Mouse (Mus musculus): ENCODE measurements around the gene Siglec1. TPM values are rescaled to one million over a fixed set of nuclear protein-coding genes. Genes with fewer than 3 reads are reported as not detected.

Gene Siglec1
- total and polyA plus RNA-seq, 3 experiments: 4.1 to 19.8 (median 6.6) TPM

Small RNA genes lying within 50 kb of the gene (microRNA-seq; reads per million reads assigned to microRNA genes)
- 0 reads per million in 2 experiments for gene Mir6973b

Other genes starting within 250 kb of the Siglec1 start
- gene 4930402H24Rik, start 180.4 kb downstream of the Siglec1 start, total RNA-seq (2021): 10 to 100 TPM; 36.9 to 43.5 TPM
- gene 4930402H24Rik, start 180.4 kb downstream of the Siglec1 start, polyA plus RNA-seq (2012; rRNA removed): 31.1 and 40.0 TPM in 2 replicates
- gene Atrn, start 180.3 kb downstream of the Siglec1 start, total RNA-seq (2021): 10 to 100 TPM; 27.3 to 31.5 TPM
- 9.8 and 10.3 TPM in 2 replicates for gene Atrn, start 180.3 kb downstream of the Siglec1 start, polyA plus RNA-seq (2012; rRNA removed)
- 1 to 10 TPM; 5.9 to 6.1 TPM for gene Gfra4, start 43.7 kb downstream of the Siglec1 start, total RNA-seq (2021)
- 30.4 and 56.7 TPM in 2 replicates for gene Gfra4, start 43.7 kb downstream of the Siglec1 start, polyA plus RNA-seq (2012; rRNA removed)
- gene Adam33, start 23.0 kb downstream of the Siglec1 start, total RNA-seq (2021): 1 to 10 TPM; 1.6 to 3.4 TPM
- gene Adam33, start 23.0 kb downstream of the Siglec1 start, polyA plus RNA-seq (2012; rRNA removed): 11.5 and 15.5 TPM in 2 replicates
- gene Hspa12b, start 40.5 kb upstream of the Siglec1 start, total RNA-seq (2021): 10 to 100 TPM in 1 of 2 experiments, 1 to 10 TPM in 1; 6.9 to 12.6 TPM
- gene Hspa12b, start 40.5 kb upstream of the Siglec1 start, polyA plus RNA-seq (2012; rRNA removed): 9.4 and 16.4 TPM in 2 replicates
- gene Gm11037, start 46.7 kb upstream of the Siglec1 start, total RNA-seq (2021): not detected
- not detected in 2 replicates for gene Gm11037, start 46.7 kb upstream of the Siglec1 start, polyA plus RNA-seq (2012; rRNA removed)
- 100 to 1,000 TPM; 114 to 123 TPM for gene 1700037H04Rik, start 73.3 kb upstream of the Siglec1 start, total RNA-seq (2021)
- gene 1700037H04Rik, start 73.3 kb upstream of the Siglec1 start, polyA plus RNA-seq (2012; rRNA removed): 195 and 319 TPM in 2 replicates
- gene Cenpb, start 93.3 kb upstream of the Siglec1 start, total RNA-seq (2021): 10 to 100 TPM; 47.7 to 88.5 TPM
- gene Cenpb, start 93.3 kb upstream of the Siglec1 start, polyA plus RNA-seq (2012; rRNA removed): 94.5 and 107 TPM in 2 replicates
- 1 to 10 TPM; 3.4 to 5.5 TPM for gene Cdc25b, start 100.2 kb upstream of the Siglec1 start, total RNA-seq (2021)
- 7.7 and 9.7 TPM in 2 replicates for gene Cdc25b, start 100.2 kb upstream of the Siglec1 start, polyA plus RNA-seq (2012; rRNA removed)
- 1 to 10 TPM; 4.3 to 5.4 TPM for gene Spef1, start 100.5 kb upstream of the Siglec1 start, total RNA-seq (2021)
- 4.8 and 5.3 TPM in 2 replicates for gene Spef1, start 100.5 kb upstream of the Siglec1 start, polyA plus RNA-seq (2012; rRNA removed)
- 10 to 100 TPM; 13.7 to 20.2 TPM for gene Ap5s1, start 120.3 kb upstream of the Siglec1 start, total RNA-seq (2021)
- 89.8 and 91.7 TPM in 2 replicates for gene Ap5s1, start 120.3 kb upstream of the Siglec1 start, polyA plus RNA-seq (2012; rRNA removed)
- 10 to 100 TPM; 46.2 to 48.8 TPM for gene Mavs, start 147.3 kb upstream of the Siglec1 start, total RNA-seq (2021)
- gene Mavs, start 147.3 kb upstream of the Siglec1 start, polyA plus RNA-seq (2012; rRNA removed): 81.8 and 89.7 TPM in 2 replicates
- 10 to 100 TPM; 51.7 to 55.2 TPM for gene Pank2, start 175.7 kb upstream of the Siglec1 start, total RNA-seq (2021)
- gene Pank2, start 175.7 kb upstream of the Siglec1 start, polyA plus RNA-seq (2012; rRNA removed): 9.8 and 10.7 TPM in 2 replicates